Mouse (Mus musculus): ENCODE measurements around the gene Gm11037. TPM values are rescaled to one million over a fixed set of nuclear protein-coding genes. Genes with fewer than 3 reads are reported as not detected.

Gene Gm11037
- polyA plus RNA-seq, 1 experiment from 2014 or later, result not detected

- Histone ChIP-seq H3K4me3 (no peak overlapping the region), H3K4me1 (replicated peaks) (peaks cover 18% of the 10 kb centered on the region; the same call in 1 of the 2 replicates), H3K36me3 (no peaks in the 10 kb centered on the region; the same call in 1 of the 2 replicates), H3K9me3 (no peaks in the 10 kb centered on the region), H3K27me3 (ENCODE audit: insufficient read depth, poor library complexity, severe bottlenecking) (peaks cover 17% of the 10 kb centered on the region), H3K27ac (no peak overlapping the region)
- no peak for DNase-seq (ENCODE audit: low spot score)
- WGBS, result 90% methylated on average over 2 of the region's 2 CpGs
Measured at GRCm38 (mm10) chr2:131166172-131166571, 32.9 kb downstream of the Gm11037 start.

GRCm38 (mm10) chr2:131167984-131168383 is 34.7 kb downstream of the Gm11037 start:
- Histone ChIP-seq H3K36me3 (peaks cover 13% of the 10 kb centered on the region; the same call in 1 of the 2 replicates), H3K4me3 (no peak overlapping the region), H3K27me3 (ENCODE audit: insufficient read depth, poor library complexity, severe bottlenecking) (peaks cover 35% of the 10 kb centered on the region), H3K27ac (no peak overlapping the region), H3K4me1 (replicated peaks) (peaks cover 27% of the 10 kb centered on the region), H3K9me3 (no peaks in the 10 kb centered on the region)
- 92% methylated on average over 6 of the region's 6 CpGs for WGBS
- DNase-seq (ENCODE audit: low spot score), result no peak

- WGBS, result 77% methylated on average over 1 of the region's 1 CpGs
- DNase-seq (ENCODE audit: low spot score), result no peak
- Histone ChIP-seq H3K4me1 (replicated peaks) (peaks cover 27% of the 10 kb centered on the region), H3K27ac (no peak overlapping the region), H3K9me3 (no peaks in the 10 kb centered on the region), H3K27me3 (ENCODE audit: insufficient read depth, poor library complexity, severe bottlenecking) (peaks cover 45% of the 10 kb centered on the region), H3K36me3 (peaks cover 13% of the 10 kb centered on the region; the same call in 1 of the 2 replicates), H3K4me3 (no peak overlapping the region)
Measured at GRCm38 (mm10) chr2:131168914-131169313, 35.6 kb downstream of the Gm11037 start.

- 12% methylated on average over 9 of the region's 9 CpGs for WGBS
- Histone ChIP-seq H3K4me1 (replicated peaks) (peaks cover 44% of the 10 kb centered on the region), H3K4me3 (peak overlapping the region; percentile 41), H3K27me3 (ENCODE audit: insufficient read depth, poor library complexity, severe bottlenecking) (peaks cover 47% of the 10 kb centered on the region), H3K9me3 (no peaks in the 10 kb centered on the region), H3K27ac (no peak overlapping the region), H3K36me3 (peaks cover 18% of the 10 kb centered on the region)
- DNase-seq (ENCODE audit: low spot score), result no peak
Measured at GRCm38 (mm10) chr2:131170936-131171335, 37.6 kb downstream of the Gm11037 start.

- peak; percentile 23 for DNase-seq (ENCODE audit: low spot score)
- Histone ChIP-seq H3K36me3 (peaks cover 24% of the 10 kb centered on the region), H3K9me3 (no peaks in the 10 kb centered on the region), H3K4me3 (peak overlapping the region; percentile 41), H3K4me1 (replicated peaks) (peaks cover 50% of the 10 kb centered on the region), H3K27ac (no peak overlapping the region), H3K27me3 (ENCODE audit: insufficient read depth, poor library complexity, severe bottlenecking) (peaks cover 47% of the 10 kb centered on the region)
- WGBS, result 3% methylated on average over 43 of the region's 43 CpGs
Measured at GRCm38 (mm10) chr2:131171401-131172104, 38.3 kb downstream of the Gm11037 start.

GRCm38 (mm10) chr2:131172322-131172721 is 39.0 kb downstream of the Gm11037 start:
- Histone ChIP-seq H3K27ac (no peak overlapping the region), H3K27me3 (ENCODE audit: insufficient read depth, poor library complexity, severe bottlenecking) (peaks cover 47% of the 10 kb centered on the region), H3K36me3 (peaks cover 32% of the 10 kb centered on the region), H3K4me3 (no peak overlapping the region), H3K4me1 (replicated peaks) (peaks cover 58% of the 10 kb centered on the region), H3K9me3 (no peaks in the 10 kb centered on the region)
- DNase-seq (ENCODE audit: low spot score), result no peak
- 37% methylated on average over 9 of the region's 9 CpGs for WGBS

- H3K36me3 ChIP-seq, result peaks cover 43% of the 10 kb centered on the region
- peak overlapping the region; percentile 55 for H3K4me3 ChIP-seq
- H3K4me1 ChIP-seq (replicated peaks), result peaks cover 70% of the 10 kb centered on the region
- no peak overlapping the region for H3K27ac ChIP-seq
- no peaks in the 10 kb centered on the region for H3K9me3 ChIP-seq
- peak; percentile 67 for DNase-seq (ENCODE audit: low spot score)
- WGBS, result 6% methylated on average over 11 of the region's 11 CpGs
- H3K27me3 ChIP-seq (ENCODE audit: insufficient read depth, poor library complexity, severe bottlenecking), result peaks cover 45% of the 10 kb centered on the region
Measured at GRCm38 (mm10) chr2:131174700-131175099, 41.4 kb downstream of the Gm11037 start.

GRCm38 (mm10) chr2:131175286-131175944 is 42.1 kb downstream of the Gm11037 start:
- H3K27ac ChIP-seq, result no peak overlapping the region

GRCm38 (mm10) chr2:131175945-131176309 is 42.6 kb downstream of the Gm11037 start:
- no peak overlapping the region for H3K4me3 ChIP-seq
- no peak for DNase-seq (ENCODE audit: low spot score)
- peaks cover 43% of the 10 kb centered on the region for H3K36me3 ChIP-seq
- 91% methylated on average over 1 of the region's 1 CpGs for WGBS
- no peak overlapping the region for H3K27ac ChIP-seq
- H3K4me1 ChIP-seq (replicated peaks), result peaks cover 66% of the 10 kb centered on the region
- H3K9me3 ChIP-seq, result no peaks in the 10 kb centered on the region
- H3K27me3 ChIP-seq (ENCODE audit: insufficient read depth, poor library complexity, severe bottlenecking), result peaks cover 33% of the 10 kb centered on the region

More at GRCm38 (mm10) chr2:131175286-131175944, 42.1 kb downstream of the Gm11037 start:
- WGBS, result 73% methylated on average over 3 of the region's 3 CpGs
- Histone ChIP-seq H3K4me1 (replicated peaks) (peaks cover 70% of the 10 kb centered on the region), H3K36me3 (peaks cover 43% of the 10 kb centered on the region), H3K9me3 (no peaks in the 10 kb centered on the region), H3K27me3 (ENCODE audit: insufficient read depth, poor library complexity, severe bottlenecking) (peaks cover 38% of the 10 kb centered on the region), H3K4me3 (no peak overlapping the region)
- DNase-seq (ENCODE audit: low spot score), result no peak

GRCm38 (mm10) chr2:131176491-131176890 is 43.2 kb downstream of the Gm11037 start:
- 64% methylated on average over 5 of the region's 5 CpGs for WGBS
- Histone ChIP-seq H3K27me3 (ENCODE audit: insufficient read depth, poor library complexity, severe bottlenecking) (peaks cover 27% of the 10 kb centered on the region), H3K36me3 (peaks cover 40% of the 10 kb centered on the region), H3K27ac (no peak overlapping the region), H3K4me3 (peak overlapping the region; percentile 19; the same call in 1 of the 2 replicates), H3K4me1 (replicated peaks) (peaks cover 60% of the 10 kb centered on the region), H3K9me3 (no peaks in the 10 kb centered on the region)
- DNase-seq (ENCODE audit: low spot score), result no peak

GRCm38 (mm10) chr2:131177932-131178331 is 44.6 kb downstream of the Gm11037 start:
- peak overlapping the region; percentile 82 for H3K4me3 ChIP-seq
- H3K27me3 ChIP-seq (ENCODE audit: insufficient read depth, poor library complexity, severe bottlenecking), result peaks cover 13% of the 10 kb centered on the region
- peaks cover 53% of the 10 kb centered on the region for H3K4me1 ChIP-seq (replicated peaks)
- no peak for DNase-seq (ENCODE audit: low spot score)
- no peaks in the 10 kb centered on the region for H3K9me3 ChIP-seq
- H3K27ac ChIP-seq, result peak overlapping the region; percentile 96
- H3K36me3 ChIP-seq, result peaks cover 29% of the 10 kb centered on the region
- 87% methylated on average over 9 of the region's 9 CpGs for WGBS

- DNase-seq (ENCODE audit: low spot score), result peak; percentile 49
- H3K4me3 ChIP-seq, result peak overlapping the region; percentile 82
- H3K27me3 ChIP-seq (ENCODE audit: insufficient read depth, poor library complexity, severe bottlenecking), result peaks cover 4% of the 10 kb centered on the region
- H3K4me1 ChIP-seq (replicated peaks), result peaks cover 53% of the 10 kb centered on the region
- WGBS, result 34% methylated on average over 26 of the region's 26 CpGs
- peaks cover 29% of the 10 kb centered on the region for H3K36me3 ChIP-seq
- no peaks in the 10 kb centered on the region for H3K9me3 ChIP-seq
- H3K27ac ChIP-seq, result peak overlapping the region; percentile 96
Measured at GRCm38 (mm10) chr2:131178828-131179245, 45.5 kb downstream of the Gm11037 start.

Measured in hindbrain, embryonic 10.5 days (tissue).